Mouse (Mus musculus) thymus, adult 2 months (tissue): ENCODE data around the gene 6430628N08Rik. TPM values are rescaled to one million over a fixed set of nuclear protein-coding genes. Genes with fewer than 3 reads are reported as not detected.

Experiments used
- DNase-seq: peaks from one replicate; pipeline ENCODE4 v3.0.0; 2021
- H3K27ac ChIP-seq: fragments of 200-500 bp; 2 replicates; pipeline ENCODE4 v1.5.1; 2012; ENCODE audit warnings: low read length, control low read depth; ENCODE audit not compliant: control insufficient read depth, insufficient read depth
- H3K27me3 ChIP-seq: fragments of 200-500 bp; 2 replicates; pipeline ENCODE4 v1.6.1; 2012; ENCODE audit warnings: mild to moderate bottlenecking, low read length, moderate library complexity, mixed read lengths; ENCODE audit not compliant: control insufficient read depth, insufficient read depth
- H3K36me3 ChIP-seq: fragments of 200-500 bp; 2 replicates; pipeline ENCODE4 v1.6.1; 2012; ENCODE audit warnings: mild to moderate bottlenecking, low read length, moderate library complexity; ENCODE audit not compliant: control insufficient read depth, insufficient read depth
- H3K4me1 ChIP-seq: fragments of 200-500 bp; replicated peaks from 2 replicates; pipeline ENCODE4 v1.6.1; 2012; ENCODE audit warnings: low read length; ENCODE audit not compliant: control insufficient read depth, insufficient read depth
- H3K4me3 ChIP-seq: fragments of 200-500 bp; 2 replicates; pipeline ENCODE4 v1.5.1; 2012; ENCODE audit warnings: mild to moderate bottlenecking, low read length, control low read depth, moderate library complexity; ENCODE audit not compliant: control insufficient read depth, insufficient read depth
- CTCF ChIP-seq: fragments of 200-500 bp; IDR thresholded peaks from 2 replicates; pipeline ENCODE4 v1.5.1; 2012; ENCODE audit warnings: mild to moderate bottlenecking, control low read depth, low read length, moderate library complexity, borderline replicate concordance; ENCODE audit not compliant: control insufficient read depth, poor library complexity, insufficient read depth; ENCODE audit errors: extremely low read depth
- POLR2A ChIP-seq: fragments of 200-500 bp; IDR thresholded peaks from 2 replicates; pipeline ENCODE4 v1.6.1; 2012; ENCODE audit warnings: mild to moderate bottlenecking, low read length, control low read depth, moderate library complexity; ENCODE audit not compliant: control insufficient read depth, poor library complexity, insufficient read depth; ENCODE audit errors: extremely low read depth
- WGBS: fragments of 180-500 bp; shearing (Covaris S2); methylation state at CpG from one replicate; pipeline ENCODE4 v1.1.7; 2018; 5-methylcytosine and 5-hydroxymethylcytosine counted together
- polyA plus RNA-seq: library from polyadenylated mRNA; depleted of rRNA; stranded (reverse); fragments of >200 nt; gene quantifications from 2 replicates; pipeline ENCODE4 v1.2.3, GENCODE M21; 2012

6430628N08Rik gene
- polyA plus RNA-seq, 1 experiment: not detected

DNA sequence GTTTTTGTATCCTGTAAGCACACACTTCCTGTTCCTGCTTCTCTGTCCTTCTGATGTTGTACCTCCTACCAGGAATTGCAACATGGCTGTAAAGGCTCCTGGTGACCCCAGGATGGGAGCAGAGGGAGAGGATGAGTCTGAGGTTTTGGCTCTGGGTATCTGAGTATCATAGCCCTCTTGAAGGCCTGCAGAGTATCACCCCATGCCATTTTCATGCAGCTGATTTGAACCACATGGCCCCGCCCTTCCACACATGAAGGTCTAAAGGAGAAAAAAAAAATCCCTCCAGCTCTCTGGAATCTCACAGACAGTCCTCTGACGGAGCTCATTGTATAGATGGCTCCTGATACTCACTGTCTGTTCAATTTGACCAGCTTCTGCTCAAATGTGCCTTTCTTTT, 40.4 kb upstream of the 6430628N08Rik start:
- Histone ChIP-seq H3K4me3 (no peak overlapping the region), H3K4me1 (no peaks in the 10 kb centered on the region), H3K36me3 (peaks cover 27% of the 10 kb centered on the region), H3K27me3 (no peaks in the 10 kb centered on the region), H3K27ac (no peak overlapping the region)
- 95% methylated on average over 2 of the region's 2 CpGs for WGBS
- DNase-seq: no peak
- no peak for TF ChIP-seq CTCF
- no peak for TF ChIP-seq POLR2A

- Histone ChIP-seq H3K4me3 (no peak overlapping the region), H3K36me3 (peaks cover 27% of the 10 kb centered on the region), H3K27ac (no peak overlapping the region), H3K4me1 (no peaks in the 10 kb centered on the region), H3K27me3 (no peaks in the 10 kb centered on the region)
- WGBS: 81% methylated on average over 2 of the region's 2 CpGs
- DNase-seq: no peak
- TF ChIP-seq POLR2A: no peak
- TF ChIP-seq CTCF: no peak
These were observed 39.8 kb upstream of the 6430628N08Rik start for GRCm38 (mm10) chr4:115850631-115851030.

GRCm38 (mm10) chr4:115851569-115851968, 38.9 kb upstream of the 6430628N08Rik start:
- no peaks in the 10 kb centered on the region for H3K4me1 ChIP-seq
- 94% methylated on average over 6 of the region's 6 CpGs for WGBS
- TF ChIP-seq CTCF (no peak), POLR2A (no peak)
- peaks cover 27% of the 10 kb centered on the region for H3K36me3 ChIP-seq
- no peak for DNase-seq
- no peak overlapping the region for H3K27ac ChIP-seq
- no peaks in the 10 kb centered on the region for H3K27me3 ChIP-seq
- no peak overlapping the region for H3K4me3 ChIP-seq

DNA sequence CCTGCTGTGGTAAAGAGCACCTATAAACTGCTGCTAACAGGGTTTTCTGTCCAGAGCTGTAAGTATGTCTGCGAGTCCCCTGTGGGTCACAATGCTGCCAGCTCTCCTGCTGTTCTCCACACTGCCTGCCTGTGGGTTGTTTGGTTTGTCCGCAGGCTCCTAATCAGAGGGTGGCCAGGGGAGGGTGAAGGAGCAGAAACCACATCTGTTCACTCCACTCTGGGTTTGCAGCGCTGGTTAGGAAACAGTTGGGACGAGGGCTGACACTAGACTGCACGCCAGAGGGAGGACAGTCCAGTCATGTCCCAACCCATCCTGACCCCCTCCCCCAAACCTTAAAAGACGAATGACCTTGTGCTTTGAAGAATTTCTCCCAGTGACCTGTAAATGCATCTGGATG, 35.4 kb upstream of the 6430628N08Rik start:
- H3K4me1 ChIP-seq: no peaks in the 10 kb centered on the region; the same call in 1 of the 2 replicates
- H3K36me3 ChIP-seq: peaks cover 22% of the 10 kb centered on the region
- no peak overlapping the region for H3K27ac ChIP-seq
- no peaks in the 10 kb centered on the region for H3K27me3 ChIP-seq
- no peak for DNase-seq
- TF ChIP-seq POLR2A (no peak), CTCF (no peak)
- H3K4me3 ChIP-seq: no peak overlapping the region
- WGBS: 66% methylated on average over 6 of the region's 6 CpGs

- TF ChIP-seq POLR2A: no peak
- no peak for TF ChIP-seq CTCF
- no peak overlapping the region for H3K27ac ChIP-seq
- DNase-seq: no peak
- 89% methylated on average over 4 of the region's 4 CpGs for WGBS
- peaks cover 18% of the 10 kb centered on the region for H3K36me3 ChIP-seq
- H3K4me1 ChIP-seq: no peaks in the 10 kb centered on the region; the same call in 1 of the 2 replicates
- H3K4me3 ChIP-seq: no peak overlapping the region
- no peaks in the 10 kb centered on the region for H3K27me3 ChIP-seq
These were observed 34.9 kb upstream of the 6430628N08Rik start for GRCm38 (mm10) chr4:115855609-115856008.

DNA sequence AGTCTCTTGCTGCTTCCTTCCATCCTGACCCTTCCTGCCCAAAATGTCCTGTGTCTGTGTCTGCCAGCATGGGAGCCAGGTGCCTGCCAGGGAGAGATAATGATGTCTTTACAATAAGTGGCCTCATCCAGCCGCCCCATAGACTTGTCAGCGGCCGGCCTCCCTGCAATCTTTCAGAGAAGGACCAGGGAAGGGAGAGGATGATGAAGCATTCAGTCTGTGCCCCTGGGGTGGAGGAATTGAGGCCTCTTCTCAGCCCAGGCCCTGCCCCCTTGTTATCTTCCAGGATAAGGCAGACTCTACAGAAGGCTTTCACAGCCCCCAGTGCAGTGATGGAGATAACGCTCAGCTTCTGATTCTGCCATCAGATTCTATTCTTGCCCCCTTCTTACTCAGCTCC, 34.2 kb upstream of the 6430628N08Rik start:
- Histone ChIP-seq H3K4me3 (no peak overlapping the region), H3K27ac (no peak overlapping the region), H3K4me1 (no peaks in the 10 kb centered on the region; the same call in 1 of the 2 replicates), H3K27me3 (no peaks in the 10 kb centered on the region), H3K36me3 (peaks cover 15% of the 10 kb centered on the region)
- no peak for TF ChIP-seq POLR2A
- TF ChIP-seq CTCF: no peak
- DNase-seq: no peak
- 96% methylated on average over 4 of the region's 4 CpGs for WGBS
